Mouse (Mus musculus) urinary bladder, postnatal 14 days (tissue): ENCODE results near the gene Cd81.

Experiments used
- DNase-seq: peaks from one replicate; pipeline ENCODE4 v3.0.0; 2021; ENCODE audit warnings: low spot score

The Cd81 gene

GRCm38 (mm10) chr7:143052626-143053007 is at the start of gene Cd81:
Cd81 (plus strand) TSS chr7:143052739.
- DNase-seq, result peak; percentile 88

- DNase-seq, result no peak
Observed at GRCm38 (mm10) chr7:143004727-143005343, 47.7 kb upstream of the Cd81 start, which contains the start of gene Tspan32. Tspan32 (plus strand) TSS chr7:143005046.

GRCm38 (mm10) chr7:143005344-143006096 is 47.0 kb upstream of the Cd81 start:
- DNase-seq, result no peak

- no peak for DNase-seq
Observed at GRCm38 (mm10) chr7:143006097-143006755, 46.3 kb upstream of the Cd81 start.

- no peak for DNase-seq
Observed at GRCm38 (mm10) chr7:143006756-143007598, 45.6 kb upstream of the Cd81 start.

GRCm38 (mm10) chr7:143007599-143008369 is 44.8 kb upstream of the Cd81 start:
- DNase-seq, result peak; percentile 96

- DNase-seq, result peak; percentile 47
Observed at GRCm38 (mm10) chr7:143008370-143008926, 44.1 kb upstream of the Cd81 start.

GRCm38 (mm10) chr7:143008996-143009665 is 43.4 kb upstream of the Cd81 start:
- DNase-seq, result peak; percentile 46

- DNase-seq, result no peak
Observed at GRCm38 (mm10) chr7:143009996-143010395, 42.5 kb upstream of the Cd81 start.

GRCm38 (mm10) chr7:143011226-143011625 is 41.3 kb upstream of the Cd81 start:
- DNase-seq, result no peak

- DNase-seq, result peak; percentile 60
Observed at GRCm38 (mm10) chr7:143012230-143012875, 40.2 kb upstream of the Cd81 start.

GRCm38 (mm10) chr7:143013420-143014178 is 38.9 kb upstream of the Cd81 start:
- DNase-seq, result peak; percentile 86

- DNase-seq, result peak; percentile 38
Observed at GRCm38 (mm10) chr7:143014862-143015659, 37.5 kb upstream of the Cd81 start.

- DNase-seq, result peak; percentile 76
Observed at GRCm38 (mm10) chr7:143015755-143016423, 36.6 kb upstream of the Cd81 start.

GRCm38 (mm10) chr7:143016424-143017142 is 36.0 kb upstream of the Cd81 start:
- no peak for DNase-seq

- DNase-seq, result no peak
Observed at GRCm38 (mm10) chr7:143017181-143017580, 35.4 kb upstream of the Cd81 start.

GRCm38 (mm10) chr7:143020040-143020439 is 32.5 kb upstream of the Cd81 start:
- no peak for DNase-seq
